Mouse (Mus musculus) heart, adult 2 months (tissue): ENCODE results near the gene Fam205a1.

Experiments
- CTCF ChIP-seq: fragments of 200-600 bp; IDR thresholded peaks from 2 replicates; pipeline ENCODE4 v1.8.1; 2022; ENCODE audit warnings: antibody characterized with exemption, mild to moderate bottlenecking, moderate library complexity
- POLR2A ChIP-seq: fragments of 200-500 bp; IDR thresholded peaks from 2 replicates; pipeline ENCODE4 v1.6.1; 2011; ENCODE audit warnings: mild to moderate bottlenecking, low read depth, low read length, control low read depth; ENCODE audit not compliant: insufficient read depth

GRCm38 (mm10) chr4:42902174-42902573 lies 48.5 kb upstream of the Fam205a1 start:
- TF ChIP-seq POLR2A, result no peak
- TF ChIP-seq CTCF, result peak; percentile 42
